Mouse (Mus musculus) layer of hippocampus, postnatal 14 days (tissue): ENCODE measurements around the gene Golph3l. TPM values are rescaled to one million over a fixed set of nuclear protein-coding genes. Genes with fewer than 3 reads are reported as not detected.
"Not testable (repeated sequence)": the region's sequence is repeated elsewhere in the genome, so short reads cannot be mapped to it uniquely, and the experiment has no call there.

Experiments
- DNase-seq, 2 experiments: peaks; one replicate each; pipeline ENCODE4 v3.0.0; 2021 to 2022; ENCODE audit warnings: low spot score in 2 of 2, mixed read lengths in 1 of 2
- total RNA-seq, 2 experiments: library from RNA; stranded (reverse); gene quantifications; 2 replicates each; pipeline ENCODE4 v1.2.3; 2021

Golph3l gene
- total RNA-seq, 2 experiments from 2014 or later = 20.6 to 22.2 TPM

DNA sequence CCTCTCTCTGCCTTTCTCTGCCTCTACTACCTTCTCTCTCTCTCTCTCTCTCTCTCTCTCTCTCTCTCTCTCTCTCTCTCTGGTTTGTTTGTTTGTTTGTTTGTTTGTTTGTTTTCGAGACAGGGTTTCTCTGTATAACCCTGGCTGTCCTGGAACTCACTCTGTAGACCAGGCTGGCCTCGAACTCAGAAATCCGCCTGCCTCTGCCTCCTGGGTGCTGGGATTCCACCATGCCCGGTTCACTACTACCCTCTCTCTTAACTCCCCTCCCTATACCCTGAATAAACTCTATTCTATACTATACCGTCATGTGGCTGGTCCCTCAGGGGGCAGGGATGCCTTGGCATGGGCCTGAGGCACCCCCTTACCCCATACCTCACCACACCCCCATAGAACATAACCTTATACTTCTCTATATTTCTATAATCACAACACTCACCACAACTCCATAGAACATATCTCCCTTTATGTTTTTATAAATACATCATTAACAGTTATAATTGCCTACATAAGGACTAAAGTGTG is 35.3 kb downstream of the Golph3l start:
- DNase-seq = not testable (repeated sequence)

DNA sequence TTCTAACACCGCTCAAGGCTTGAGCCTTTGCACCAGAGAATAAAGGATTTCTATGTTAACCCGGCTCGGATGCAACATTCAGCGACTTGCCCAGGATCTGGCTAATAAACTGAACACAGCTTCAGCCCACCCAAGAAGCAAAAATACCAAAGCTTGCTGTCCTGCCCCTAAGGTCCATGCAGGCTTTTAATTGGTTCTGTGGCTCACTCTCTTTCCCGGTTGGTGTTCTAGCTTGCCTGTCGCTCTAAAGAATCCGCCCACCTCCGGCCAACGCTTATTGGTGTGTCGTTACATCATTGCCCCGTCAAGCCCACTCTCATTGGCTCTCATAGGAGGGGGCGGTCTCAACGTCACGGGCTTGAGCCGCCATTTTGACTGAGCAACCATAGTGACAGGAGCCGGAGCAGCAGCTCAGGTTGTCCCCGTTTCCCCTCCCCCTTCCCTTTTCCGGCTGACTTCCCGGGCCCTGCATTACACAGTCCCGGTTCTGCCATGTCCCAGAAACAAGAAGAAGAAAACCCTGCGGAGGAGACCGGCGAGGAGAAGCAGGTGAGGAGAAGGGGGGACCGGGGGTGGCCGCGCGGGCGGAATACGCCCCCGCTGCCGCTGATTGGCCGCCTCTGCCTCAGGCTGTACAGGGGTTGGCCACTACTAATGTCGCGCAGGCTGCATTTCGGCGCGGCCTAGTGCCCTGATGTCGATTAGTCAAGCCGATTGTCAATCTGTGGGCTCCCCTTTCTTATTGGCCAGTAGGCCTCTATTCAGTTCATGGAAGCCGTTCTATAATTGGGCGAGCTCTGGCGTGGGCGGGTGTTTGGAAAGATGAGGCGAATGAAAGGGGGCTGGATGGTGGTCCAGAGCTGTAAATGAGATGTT is 36.1 kb downstream of the Golph3l start, which contains the start of gene Ensa:
Gene Ensa, plus strand, starts transcription at position 366 of the 876 bp plus-strand sequence.
- peak; percentile 99 for DNase-seq

DNA sequence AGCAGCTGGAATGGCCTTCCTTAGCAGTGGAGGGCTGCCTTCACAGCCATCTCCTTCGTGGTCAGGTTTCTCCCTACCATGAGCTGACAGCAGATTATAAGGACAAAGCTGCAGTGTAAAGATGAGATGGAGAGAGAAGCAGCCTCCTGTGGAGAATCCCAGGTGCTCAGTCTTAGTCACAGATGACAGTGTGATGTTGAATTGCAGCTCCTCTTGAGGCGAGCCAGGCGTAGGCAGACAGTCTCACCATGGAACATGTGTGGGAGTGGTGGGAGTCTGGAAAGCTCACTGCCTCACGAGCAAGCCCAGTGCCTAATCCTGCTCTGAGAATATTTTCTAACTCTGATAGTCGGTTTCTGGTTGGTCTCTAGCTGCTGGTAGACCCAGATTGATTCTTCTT is 39.0 kb downstream of the Golph3l start:
- peak; percentile 39 to 73 for DNase-seq

DNA sequence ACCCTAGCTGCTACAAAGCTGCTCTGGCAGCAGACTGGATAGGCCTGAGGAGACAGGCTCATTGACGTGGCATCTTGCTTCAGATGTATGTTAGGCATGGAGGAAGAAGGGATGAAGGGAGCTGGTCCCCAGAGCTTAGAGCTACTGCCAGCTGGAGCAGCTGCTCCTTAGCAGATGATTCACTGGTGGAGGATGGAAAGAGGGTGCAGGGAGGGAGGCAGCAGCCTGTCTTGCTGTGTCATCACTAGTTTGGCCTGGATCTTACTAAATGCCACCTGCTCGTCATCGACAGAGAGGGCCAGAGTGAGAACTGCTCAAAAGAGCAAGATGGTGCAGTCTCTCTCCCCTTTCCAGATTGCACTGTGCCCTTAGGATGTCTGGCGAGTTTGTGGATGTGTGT is 41.0 kb downstream of the Golph3l start:
- DNase-seq = peak; percentile 55 to 74

DNA sequence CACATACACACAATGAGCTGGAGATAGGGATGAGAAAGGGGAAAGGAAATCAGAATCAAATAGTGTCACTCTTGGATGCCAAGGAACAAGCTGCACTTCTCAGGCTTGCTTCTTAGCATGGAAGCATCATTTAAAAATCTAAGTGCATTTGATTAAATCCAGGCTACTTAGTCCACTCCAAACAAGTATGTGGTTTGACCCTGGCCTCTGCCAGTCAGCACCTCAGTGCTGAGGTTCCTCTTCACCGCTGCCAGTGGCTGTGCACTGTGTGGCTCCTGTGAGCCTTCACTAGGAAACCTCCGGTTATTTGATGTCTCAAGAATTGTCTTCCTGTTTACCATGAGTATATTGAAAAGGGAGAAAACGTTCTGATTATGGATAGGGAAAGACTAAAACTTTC is 42.1 kb downstream of the Golph3l start:
- DNase-seq = no peak

DNA sequence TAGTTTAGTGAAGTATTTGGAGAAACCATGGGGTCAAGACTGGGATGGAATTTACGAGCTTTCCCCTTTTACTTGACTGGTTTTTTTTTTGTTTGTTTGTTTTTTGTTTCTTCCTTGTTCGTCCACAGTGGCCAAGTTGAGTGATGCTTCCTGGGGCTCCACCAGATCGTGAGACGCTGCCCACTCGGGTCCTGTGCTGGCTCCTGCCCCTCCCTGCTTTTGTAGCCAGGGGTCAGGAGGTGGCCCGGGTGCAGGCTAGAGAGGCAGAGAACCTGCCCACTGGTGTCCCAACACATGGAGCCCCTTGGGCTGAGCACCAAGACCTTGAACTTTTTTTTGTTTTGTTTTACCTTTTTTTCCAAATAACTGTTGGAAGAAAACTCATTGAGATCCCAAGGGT is 42.6 kb downstream of the Golph3l start:
- no peak for DNase-seq

DNA sequence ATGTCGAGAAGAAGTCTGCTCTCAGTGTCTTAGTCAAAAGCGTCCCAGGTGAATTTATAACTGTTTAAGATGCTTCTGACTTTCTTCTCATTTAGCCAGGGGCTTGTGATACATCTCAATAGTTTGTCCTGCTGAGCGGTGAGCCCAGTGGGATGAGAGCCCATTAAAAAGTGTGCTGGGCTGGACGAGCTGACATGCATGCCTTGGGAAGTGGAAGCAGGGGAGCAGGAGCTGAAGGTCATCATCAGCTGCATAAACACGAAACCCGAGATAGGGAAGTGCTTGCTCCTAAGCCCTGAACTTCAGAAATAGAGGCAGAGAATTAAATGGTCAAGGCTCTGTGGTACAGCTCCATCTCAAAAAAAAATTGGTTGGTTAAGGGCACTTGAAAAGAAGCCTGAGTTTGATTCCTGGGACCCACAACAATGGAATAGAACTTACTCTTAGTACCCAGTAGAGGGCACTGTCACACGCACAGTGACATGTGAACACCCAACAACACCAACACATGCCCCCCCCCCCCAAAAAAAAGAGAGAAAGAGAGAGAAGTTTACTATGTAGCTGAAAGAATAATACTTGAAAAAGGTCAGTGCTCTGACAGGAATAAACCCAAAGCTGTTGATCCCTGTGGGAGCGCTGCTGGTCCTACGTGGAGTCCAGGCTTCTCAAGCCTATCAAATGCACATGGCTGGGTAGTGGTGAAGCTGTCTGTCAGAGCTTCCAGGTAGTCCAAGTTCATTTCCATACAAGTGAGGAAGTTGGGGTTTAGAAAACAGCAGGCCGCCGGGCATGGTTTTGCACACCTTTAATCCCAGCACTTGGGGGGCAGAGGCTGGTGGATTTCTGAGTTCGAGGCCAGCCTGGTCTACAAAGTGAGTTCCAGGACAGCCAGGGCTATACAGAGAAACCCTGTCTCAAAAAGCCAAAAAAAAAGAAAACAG is 44.2 kb downstream of the Golph3l start:
- DNase-seq = no peak

DNA sequence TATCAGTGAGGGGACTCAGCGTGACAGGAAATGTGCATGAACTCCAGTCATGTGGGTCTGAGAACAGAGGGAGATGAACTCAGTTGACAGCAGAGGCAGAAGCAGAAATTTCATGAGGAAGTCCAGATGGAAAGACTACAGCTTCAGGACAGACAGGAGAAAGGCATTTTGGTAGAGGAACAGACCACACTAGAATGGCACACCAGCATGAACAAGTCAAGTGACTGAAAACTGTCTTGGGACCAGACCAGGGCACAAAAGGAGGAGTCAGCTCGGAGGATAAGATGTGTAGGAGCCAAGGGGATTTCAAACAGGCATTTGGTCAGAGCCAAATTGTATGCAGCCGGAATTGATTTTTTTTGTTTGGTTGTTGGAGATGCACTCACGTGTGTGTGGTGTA is 46.9 kb downstream of the Golph3l start:
- no peak for DNase-seq

DNA sequence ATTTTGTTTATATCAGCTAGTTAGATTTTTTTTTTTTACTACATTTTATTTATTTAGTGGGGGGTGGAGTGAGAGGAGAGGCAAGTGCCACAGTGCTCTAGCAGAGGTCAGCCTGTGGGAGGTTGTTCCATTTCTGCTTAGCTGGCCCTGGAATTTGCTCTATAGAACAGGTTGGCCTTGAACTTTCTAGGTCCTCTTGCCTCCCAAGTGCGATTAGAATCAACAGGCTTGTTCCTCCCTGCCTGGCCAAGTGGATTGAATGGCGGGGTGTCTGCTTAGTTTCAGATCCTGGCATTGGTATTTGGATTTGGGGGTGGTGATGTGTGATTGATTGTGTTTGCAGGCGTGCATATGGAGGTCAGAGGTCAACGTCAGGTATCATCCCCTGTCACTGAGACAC is 47.3 kb downstream of the Golph3l start:
- no peak for DNase-seq

DNA sequence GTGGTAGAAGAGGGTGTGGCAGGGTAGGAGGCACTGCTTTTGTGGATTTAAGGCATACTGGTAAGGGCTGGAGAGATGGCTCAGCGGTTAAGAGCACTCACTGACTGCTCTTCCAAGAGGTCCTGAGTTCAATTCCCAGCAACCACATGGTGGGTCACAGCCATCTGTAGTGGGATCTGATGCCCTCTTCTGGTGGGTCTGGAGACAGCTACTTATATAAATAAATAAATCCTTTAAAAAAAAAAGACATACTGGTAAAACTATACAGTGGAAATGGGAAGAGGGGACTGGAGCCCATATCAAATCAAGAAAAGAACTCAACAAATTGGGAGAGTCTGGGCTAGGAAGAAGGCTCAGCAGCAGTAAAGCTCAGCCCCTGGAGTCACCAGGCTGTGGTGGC is 51.0 kb downstream of the Golph3l start:
- no peak for DNase-seq

DNA sequence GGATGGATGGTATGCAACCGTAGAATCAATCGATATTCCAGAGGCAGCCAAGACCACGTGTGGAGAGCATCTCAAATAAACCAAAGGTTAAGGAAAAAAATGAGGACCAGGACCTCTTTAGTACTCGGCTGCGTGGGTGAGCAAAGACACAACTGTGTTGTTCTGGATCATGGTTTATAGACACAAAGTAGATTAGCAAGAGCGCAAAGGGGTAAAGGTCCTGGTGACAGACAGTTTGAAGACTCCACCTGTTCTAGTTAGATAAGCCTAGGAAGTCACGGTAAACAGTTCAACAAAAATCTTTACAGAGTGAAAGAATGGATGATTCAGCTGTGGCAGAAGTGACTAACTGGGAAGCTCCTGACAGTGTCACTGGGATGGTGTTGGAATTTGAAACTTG is 54.4 kb downstream of the Golph3l start:
- no peak for DNase-seq

DNA sequence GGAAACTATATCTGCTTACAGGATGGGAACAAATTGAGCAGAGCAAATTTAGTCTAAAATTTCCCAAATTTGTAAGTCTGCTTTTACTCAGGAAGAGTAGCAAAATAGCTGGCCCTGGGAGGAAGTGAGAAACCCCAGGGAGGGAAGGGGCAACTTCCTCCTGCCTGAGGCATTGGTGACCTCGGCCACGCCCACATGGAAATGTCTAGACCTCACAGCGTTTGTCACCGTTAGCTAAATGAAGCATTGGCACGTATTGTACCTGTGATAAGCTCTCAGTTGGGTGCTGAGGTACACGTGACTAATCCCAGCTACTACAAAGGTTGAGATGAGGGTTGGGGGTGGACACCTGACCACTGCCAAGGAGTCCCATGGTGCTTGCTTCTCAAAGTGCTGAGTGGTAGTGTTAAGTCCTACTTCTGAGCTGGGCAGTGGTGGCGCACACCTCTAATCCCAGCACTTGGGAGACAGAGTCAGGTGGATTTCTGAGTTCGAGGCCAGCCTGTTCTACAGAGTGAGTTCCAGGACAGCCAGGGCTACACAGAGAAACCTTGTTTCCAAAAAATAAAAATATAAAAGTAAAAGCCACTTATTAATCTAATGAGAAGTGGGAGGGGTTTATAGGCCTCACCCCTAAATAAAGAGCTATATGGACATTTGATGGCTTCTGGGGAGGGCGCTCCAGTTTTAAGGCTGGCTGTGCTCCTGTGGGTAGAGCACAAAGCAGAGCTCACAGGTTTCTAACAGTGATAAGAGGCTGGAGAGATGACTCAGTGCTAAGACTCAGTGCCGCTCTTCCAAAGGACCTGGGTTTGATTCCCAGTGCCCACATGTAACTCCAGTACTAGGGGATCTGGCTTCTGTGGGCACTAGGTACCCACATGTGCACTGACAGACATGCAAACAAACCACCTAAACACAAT is 56.8 kb downstream of the Golph3l start:
- no peak for DNase-seq

DNA sequence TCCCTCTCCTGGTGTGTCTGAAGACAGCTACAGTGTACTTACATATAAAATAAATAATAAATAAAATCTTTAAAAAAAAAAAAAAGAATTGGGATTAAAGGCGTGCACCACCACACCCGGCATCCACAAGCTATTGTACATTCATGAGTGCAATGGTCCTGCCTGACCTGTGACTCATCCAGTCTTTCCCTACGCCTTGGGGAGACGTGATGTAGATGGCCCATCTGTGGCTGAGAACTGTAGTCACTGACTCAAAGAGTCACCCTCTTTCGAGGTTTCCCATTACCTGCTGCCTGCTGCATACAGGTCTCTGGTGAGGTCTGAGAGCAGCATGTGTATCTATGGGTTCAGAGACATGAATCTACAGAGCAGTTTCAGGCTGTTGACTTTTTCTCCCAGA is 59.3 kb downstream of the Golph3l start:
- DNase-seq = no peak

DNA sequence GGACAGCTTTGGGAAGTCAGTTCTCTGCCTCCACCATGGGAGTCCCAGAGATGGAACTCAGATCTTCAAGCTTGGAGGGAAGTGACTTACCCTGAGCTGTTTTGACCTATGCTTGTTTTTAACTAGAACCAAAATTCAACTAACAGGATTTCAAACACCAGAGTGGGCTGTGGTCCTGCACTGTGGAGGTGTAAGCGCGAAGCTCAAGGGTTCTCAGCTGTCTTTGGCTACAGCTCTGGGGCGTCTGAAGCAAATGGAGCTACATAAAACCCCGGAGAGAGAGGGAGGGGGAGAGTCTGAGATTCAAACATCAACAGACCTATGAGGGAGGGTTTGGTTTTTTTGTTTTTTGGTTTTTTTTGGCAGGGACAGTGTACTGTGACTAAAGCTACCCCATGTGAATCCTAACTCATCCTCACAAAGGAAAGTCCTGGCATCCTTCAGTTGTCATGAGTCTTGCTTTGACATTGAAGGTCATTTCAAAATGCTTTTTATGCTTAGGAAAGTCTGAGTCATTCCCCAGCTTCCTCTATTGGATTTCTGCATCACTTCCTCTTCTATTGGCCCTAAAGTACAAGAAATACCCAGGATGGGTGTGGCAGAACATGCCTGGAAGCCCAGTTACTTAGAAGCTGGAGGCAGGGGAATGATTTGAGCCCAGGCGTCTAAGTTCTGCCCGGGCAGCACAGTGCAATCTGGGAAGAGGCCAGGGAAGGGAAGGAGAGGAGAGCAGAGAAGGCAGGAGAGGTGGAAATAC is 61.7 kb downstream of the Golph3l start:
- DNase-seq = no peak

DNA sequence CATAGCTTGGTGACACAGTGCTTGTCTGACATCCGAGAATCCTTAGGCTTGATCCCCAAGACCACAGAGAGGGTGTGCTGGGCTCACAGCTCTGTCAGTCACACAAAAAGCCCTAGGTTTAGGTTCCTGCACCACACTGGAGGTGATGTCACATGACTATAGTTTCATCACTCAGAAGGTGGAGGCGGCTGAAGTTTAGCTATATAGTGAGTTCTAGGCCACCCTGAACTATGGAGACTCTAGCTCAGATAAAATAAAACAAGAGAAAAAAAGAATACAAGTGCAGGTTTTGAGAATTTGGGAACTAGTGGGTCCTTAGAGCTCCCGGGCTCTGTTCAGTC is 62.3 kb downstream of the Golph3l start:
- no peak for DNase-seq

DNA sequence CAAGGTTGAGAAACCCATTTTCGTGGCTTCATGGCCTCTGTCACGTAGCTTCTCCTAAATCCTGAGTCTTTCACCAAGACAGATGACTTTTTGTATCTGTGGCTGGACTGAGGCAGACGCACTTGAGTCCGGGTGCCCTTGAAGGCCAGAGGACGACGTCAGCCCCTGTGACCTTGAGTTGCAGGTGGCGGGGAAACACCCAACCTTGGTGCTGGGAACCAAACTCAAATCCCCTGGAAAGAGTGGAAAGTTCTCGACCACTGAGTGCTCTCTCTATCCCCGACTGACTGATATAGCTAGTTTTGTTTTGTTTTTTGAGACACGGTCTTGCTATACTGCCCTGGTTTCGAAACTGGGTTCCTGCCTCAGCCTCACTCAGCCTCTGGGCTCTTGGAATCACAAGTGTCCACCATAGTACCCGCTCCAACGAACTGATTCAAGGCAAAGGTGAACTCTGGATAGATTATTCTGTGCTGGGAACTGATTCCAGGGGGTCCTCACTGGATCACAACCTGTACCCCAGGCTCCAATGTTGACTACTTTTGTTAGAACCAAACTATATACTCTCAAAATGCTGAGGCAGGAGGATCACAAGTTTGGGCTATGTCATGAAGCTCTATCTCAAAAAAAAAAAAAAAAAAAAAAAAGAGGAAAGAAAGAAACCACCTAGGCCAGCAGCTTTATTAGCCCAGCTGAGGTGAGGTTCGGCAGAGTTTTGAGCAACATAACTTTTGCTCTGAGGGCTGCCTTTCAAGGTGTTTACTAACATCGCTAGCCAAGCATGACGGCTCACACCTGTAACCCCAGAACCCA is 62.9 kb downstream of the Golph3l start:
- DNase-seq = no peak

DNA sequence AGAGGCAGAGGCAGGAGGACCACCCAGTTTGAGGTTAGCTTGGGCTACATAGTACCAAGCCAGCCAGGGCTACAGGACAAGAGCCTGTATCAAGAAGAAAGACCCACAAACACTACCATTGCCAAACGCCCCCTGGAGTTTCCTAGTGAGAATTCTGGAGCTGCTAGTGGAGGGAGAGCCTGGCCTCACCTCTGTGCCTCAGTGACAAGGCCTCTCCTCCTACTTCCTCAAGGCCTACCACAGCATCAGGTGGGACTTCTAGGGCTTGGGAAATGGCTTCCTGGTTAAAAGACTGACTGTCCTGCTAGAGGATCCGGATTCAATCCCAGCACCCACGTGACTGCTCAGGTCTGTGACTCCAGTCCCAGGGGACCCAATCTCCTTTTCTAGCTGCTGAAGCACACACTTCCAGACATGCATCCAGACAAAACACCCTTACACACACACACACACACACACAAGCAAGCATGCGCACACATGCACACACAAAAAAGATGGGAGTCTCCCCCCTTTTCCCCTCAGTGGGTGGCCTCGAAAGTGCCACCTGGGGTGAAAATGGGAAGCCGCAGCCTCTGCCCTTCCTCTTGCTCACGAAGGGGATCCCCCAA is 63.6 kb downstream of the Golph3l start:
- no peak for DNase-seq

DNA sequence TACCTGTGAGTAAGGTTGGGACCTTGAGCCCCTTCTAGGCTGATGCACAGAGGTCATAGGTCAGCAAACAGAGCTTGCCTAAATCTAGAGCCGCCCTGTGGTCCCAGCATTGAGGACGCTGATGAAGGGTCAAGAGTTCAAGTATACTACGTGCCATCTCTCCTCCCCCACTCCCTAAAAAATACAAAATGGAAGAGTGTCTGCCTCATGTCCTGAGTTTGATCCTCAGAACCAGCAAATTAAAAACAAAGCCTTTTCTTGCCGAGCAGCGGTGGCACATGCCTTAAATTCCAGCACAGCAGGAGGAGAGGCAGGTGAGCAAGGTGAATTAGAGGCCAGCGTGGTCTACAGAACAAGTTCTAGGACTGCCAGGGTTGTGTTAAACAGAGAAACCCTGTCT is 64.1 kb downstream of the Golph3l start:
- DNase-seq = no peak
